Mouse (Mus musculus) testis, adult 2 months (tissue): ENCODE data around the gene Stoml1. TPM values are rescaled to one million over a fixed set of nuclear protein-coding genes. Genes with fewer than 3 reads are reported as not detected.

Source experiments
- H3K27ac ChIP-seq: fragments of 200-500 bp; 2 replicates; pipeline ENCODE4 v1.5.1; 2012; ENCODE audit warnings: low read depth, low read length; ENCODE audit not compliant: control insufficient read depth, insufficient read depth
- H3K27me3 ChIP-seq: fragments of 200-500 bp; 2 replicates; pipeline ENCODE4 v1.6.1; 2012; ENCODE audit warnings: mild to moderate bottlenecking, low read length, moderate library complexity; ENCODE audit not compliant: control insufficient read depth, insufficient read depth
- H3K36me3 ChIP-seq: fragments of 200-500 bp; 2 replicates; pipeline ENCODE4 v1.6.1; 2012; ENCODE audit warnings: mild to moderate bottlenecking, low read length; ENCODE audit not compliant: control insufficient read depth, insufficient read depth
- H3K4me1 ChIP-seq: fragments of 200-500 bp; 2 replicates; pipeline ENCODE4 v1.6.1; 2012; ENCODE audit warnings: low read length; ENCODE audit not compliant: control insufficient read depth, insufficient read depth
- H3K4me3 ChIP-seq: fragments of 200-500 bp; 2 replicates; pipeline ENCODE4 v1.5.1; 2012; ENCODE audit warnings: low read depth, mild to moderate bottlenecking, low read length, moderate library complexity, mixed read lengths; ENCODE audit not compliant: control insufficient read depth
- CTCF ChIP-seq: fragments of 200-500 bp; IDR thresholded peaks from 2 replicates; pipeline ENCODE4 v1.5.1; 2012; ENCODE audit warnings: low read depth, mild to moderate bottlenecking, inconsistent platforms, low read length, moderate library complexity; ENCODE audit not compliant: control insufficient read depth, insufficient read depth, insufficient replicate concordance
- POLR2A ChIP-seq: fragments of 200-500 bp; IDR thresholded peaks from 2 replicates; pipeline ENCODE4 v1.6.1; 2012; ENCODE audit warnings: low read depth, mild to moderate bottlenecking, inconsistent platforms, low read length, moderate library complexity; ENCODE audit not compliant: control insufficient read depth
- polyA plus RNA-seq: library from polyadenylated mRNA; depleted of rRNA; stranded (reverse); fragments of >200 nt; gene quantifications from 2 replicates; pipeline ENCODE4 v1.2.3, GENCODE M21; 2012

Stoml1 gene
- polyA plus RNA-seq, 1 experiment: 11.5 TPM

DNA sequence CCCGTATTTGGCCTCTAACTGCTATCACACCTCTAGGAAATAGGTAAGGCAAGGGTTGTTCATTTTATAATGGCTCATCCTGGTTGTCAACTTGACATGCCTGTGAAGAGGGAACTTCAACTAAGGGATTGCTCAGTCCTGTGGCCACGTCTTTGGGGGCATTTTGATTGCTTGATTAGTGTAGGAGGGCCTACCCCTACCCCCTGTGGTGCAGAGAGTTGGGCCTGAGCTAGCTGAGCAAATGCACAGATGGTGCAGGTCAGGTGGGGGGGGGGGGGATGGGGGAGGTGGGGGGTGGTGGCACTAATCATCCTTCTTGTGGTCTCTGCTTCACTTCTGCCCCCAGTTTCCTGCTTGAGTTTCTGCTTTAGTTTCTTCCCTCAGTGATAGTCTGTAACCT lies 2.1 kb downstream of the Stoml1 start:
- peaks cover 14% of the 10 kb centered on the region for H3K4me1 ChIP-seq
- no peak overlapping the region for H3K27ac ChIP-seq
- no peaks in the 10 kb centered on the region for H3K27me3 ChIP-seq
- TF ChIP-seq POLR2A: no peak
- no peak for TF ChIP-seq CTCF
- H3K4me3 ChIP-seq: no peak overlapping the region
- no peaks in the 10 kb centered on the region for H3K36me3 ChIP-seq

DNA sequence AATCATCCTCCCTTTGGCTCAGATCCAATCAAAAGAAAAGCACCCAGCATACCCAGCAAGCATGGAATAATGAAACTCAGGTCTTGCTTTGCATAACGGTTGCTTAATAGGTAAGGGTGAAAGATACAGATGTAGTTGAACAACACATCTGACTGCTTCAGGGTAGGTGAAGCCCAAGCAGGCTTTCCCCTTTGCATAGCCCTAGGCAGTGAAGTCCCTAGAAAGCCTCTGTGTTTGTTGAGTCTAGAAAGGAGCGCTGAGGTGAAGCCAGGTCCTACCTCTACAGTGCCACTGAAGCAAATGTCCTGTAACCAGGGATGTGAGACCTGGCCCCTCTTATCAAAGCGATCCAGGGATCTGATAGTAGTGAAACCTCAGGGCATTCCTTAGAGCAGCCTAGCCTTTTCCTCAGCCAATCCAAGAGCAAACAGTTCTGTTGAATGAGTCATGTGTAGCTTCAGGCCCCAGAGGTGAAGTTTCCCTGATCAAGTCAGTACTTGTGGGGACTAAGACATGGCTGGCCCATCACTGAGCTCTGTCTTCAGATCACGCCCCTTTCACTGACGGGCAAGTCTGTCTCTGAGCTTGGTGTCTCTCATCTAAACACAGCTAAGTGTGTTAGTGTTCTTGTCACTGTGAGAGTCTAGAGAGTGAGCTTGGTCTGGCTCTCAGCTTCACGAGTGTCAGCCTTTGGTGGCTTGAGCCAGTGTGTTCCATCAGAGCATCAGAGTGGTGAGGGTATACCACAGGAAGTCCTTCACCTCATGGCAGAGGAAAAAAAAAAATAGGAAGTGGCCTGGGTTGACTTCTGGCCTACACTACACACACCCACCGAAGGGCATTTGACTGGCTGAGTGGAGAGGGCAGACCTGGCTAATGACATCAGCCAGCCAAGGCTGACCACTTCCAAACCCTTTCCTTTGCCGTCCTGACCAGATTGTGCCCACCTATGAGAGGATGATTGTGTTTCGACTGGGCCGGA lies 3.0 kb downstream of the Stoml1 start:
- no peaks in the 10 kb centered on the region for H3K36me3 ChIP-seq
- no peak overlapping the region for H3K27ac ChIP-seq
- no peaks in the 10 kb centered on the region for H3K27me3 ChIP-seq
- H3K4me3 ChIP-seq: no peak overlapping the region
- H3K4me1 ChIP-seq: peaks cover 14% of the 10 kb centered on the region
- no peak for TF ChIP-seq POLR2A
- TF ChIP-seq CTCF: no peak

DNA sequence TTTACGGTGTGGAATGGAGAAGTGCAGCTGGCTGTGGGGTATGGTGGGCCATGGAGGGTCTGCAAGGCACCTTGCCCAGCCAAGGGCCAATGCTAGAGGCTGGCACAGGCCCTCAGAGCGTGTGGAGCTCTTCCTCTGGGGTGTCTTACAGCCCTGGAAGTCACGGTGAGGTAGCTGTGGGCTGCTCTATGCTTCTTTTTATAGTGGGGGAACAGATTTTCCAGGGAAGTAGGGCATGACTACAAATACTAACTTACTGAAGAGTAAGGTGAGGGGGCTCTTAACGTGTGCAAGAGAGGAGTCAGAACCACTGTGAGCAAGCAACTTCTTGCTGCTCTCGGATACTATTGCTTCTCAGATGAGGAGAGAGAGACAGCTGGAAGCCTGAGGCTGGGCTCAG lies 9.5 kb downstream of the Stoml1 start:
- Histone ChIP-seq H3K4me1 (peaks cover 8% of the 10 kb centered on the region), H3K27ac (no peak overlapping the region), H3K4me3 (no peak overlapping the region), H3K27me3 (no peaks in the 10 kb centered on the region), H3K36me3 (no peaks in the 10 kb centered on the region; the same call in 1 of the 2 replicates)
- no peak for TF ChIP-seq POLR2A
- TF ChIP-seq CTCF: no peak

DNA sequence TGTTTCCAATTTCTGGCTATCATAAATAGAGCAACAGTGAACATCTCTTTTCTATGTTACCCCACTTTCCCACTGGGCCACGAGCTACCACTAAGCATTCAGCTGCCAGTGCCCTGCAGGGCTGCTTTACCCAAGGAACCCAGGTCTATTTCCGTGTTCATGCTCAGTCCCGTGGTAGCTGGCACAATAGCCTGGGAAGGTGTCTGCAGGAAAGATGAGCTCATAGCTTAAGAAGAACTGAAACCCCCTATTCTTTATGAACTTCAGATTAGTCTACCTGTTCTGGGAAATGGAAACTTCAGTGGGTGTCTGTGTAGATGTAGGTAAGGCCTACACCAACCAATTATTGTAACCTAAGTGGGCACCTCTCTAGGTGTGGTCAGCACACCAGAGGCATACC lies 12.4 kb downstream of the Stoml1 start:
- H3K4me1 ChIP-seq: no peaks in the 10 kb centered on the region
- no peak overlapping the region for H3K4me3 ChIP-seq
- no peaks in the 10 kb centered on the region for H3K27me3 ChIP-seq
- H3K27ac ChIP-seq: no peak overlapping the region
- H3K36me3 ChIP-seq: no peaks in the 10 kb centered on the region; the same call in 1 of the 2 replicates
- TF ChIP-seq CTCF (no peak), POLR2A (no peak)

DNA sequence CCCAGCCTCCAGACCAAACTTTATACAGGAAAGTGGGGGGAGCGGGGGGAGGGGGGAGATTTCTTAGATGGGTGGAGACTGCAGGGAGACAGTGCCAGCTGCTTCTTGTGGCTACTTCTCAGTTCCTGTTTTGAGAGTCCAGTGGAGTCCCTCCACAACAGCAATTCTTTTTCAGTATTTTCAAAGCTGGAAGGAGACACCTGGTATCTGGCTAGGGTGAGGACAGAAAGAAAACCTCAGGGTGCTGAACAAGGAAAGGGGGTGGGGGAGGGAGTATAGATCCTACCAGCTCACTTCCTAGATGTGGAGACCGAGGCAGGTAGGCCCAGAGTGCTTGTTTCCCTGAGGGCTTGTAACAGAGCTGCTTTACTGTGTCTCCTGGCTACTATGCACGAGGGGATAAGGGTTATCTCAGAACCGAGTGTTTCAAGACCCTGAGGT lies 13.6 kb downstream of the Stoml1 start:
- H3K27ac ChIP-seq: no peak overlapping the region
- no peak for TF ChIP-seq POLR2A
- TF ChIP-seq CTCF: no peak
- no peaks in the 10 kb centered on the region for H3K27me3 ChIP-seq
- no peaks in the 10 kb centered on the region for H3K36me3 ChIP-seq
- no peak overlapping the region for H3K4me3 ChIP-seq
- H3K4me1 ChIP-seq: no peaks in the 10 kb centered on the region

DNA sequence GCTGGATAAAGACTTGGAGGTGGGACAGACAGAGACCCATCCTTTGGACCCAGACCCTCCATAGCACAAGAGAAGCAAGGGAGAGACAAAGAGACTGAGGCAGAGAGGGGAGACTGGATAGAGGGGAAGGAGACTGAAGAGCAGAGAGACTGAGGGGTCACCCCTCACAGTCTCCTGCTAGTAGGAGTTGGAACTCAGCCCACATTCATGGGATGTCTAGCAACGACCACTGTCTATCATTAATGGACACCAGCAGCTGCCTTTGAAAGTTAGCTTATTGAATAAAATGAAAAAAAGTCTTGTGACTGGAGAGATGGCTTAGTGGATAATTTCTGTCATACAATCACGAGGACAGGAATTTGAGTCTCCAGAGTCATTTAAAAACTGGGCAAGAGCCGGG lies 14.1 kb downstream of the Stoml1 start:
- TF ChIP-seq CTCF: no peak
- TF ChIP-seq POLR2A: no peak
- no peak overlapping the region for H3K27ac ChIP-seq

DNA sequence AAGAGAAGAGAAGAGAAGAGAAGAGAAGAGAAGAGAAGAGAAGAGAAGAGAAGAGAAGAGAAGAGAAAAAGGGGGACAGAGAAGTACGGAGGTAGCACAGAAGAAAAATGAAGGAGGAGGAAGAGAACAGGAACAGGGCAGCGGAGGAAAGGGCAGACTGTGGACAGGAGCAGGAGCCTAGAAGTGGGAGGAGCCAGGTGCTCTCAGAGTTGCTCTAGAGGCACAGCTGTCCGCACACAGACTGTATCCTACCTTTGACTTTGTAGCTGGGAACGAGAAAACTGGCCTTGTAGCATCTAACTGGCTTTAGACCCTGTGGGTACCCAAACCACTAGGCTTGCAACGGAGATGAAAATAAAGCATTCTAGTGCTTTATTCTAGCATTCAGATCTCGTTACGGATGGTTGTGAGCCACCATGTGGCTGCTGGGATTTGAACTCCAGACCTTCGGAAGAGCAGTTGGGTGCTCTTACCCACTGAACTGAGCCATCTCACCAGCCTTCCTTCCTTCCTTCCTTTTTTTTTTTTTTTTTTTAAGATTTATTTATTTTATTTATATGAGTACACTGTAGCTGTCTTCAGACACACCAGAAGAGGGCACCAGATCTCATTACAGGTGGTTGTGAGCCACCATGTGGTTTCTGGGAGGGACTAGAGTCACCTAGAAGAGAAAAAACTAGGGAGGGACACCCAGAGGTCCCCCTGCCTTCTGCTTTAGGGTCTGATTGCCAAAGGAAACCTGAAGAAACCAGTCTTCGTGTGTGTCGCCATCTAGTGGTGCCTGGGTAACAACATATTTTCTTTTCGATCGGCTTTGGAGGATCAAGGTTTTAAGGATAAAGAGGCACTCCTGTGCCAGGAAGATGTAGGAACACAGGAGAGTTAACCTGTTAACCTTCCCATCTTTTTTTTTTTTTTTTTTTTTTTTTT lies 15.7 kb downstream of the Stoml1 start:
- Histone ChIP-seq H3K36me3 (no peaks in the 10 kb centered on the region), H3K4me1 (no peaks in the 10 kb centered on the region), H3K27me3 (no peaks in the 10 kb centered on the region), H3K4me3 (no peak overlapping the region), H3K27ac (no peak overlapping the region)
- TF ChIP-seq POLR2A (no peak), CTCF (no peak)

More for the DNA sequence above, 14.1 kb downstream of the Stoml1 start:
- H3K4me3 ChIP-seq: no peak overlapping the region
- H3K27me3 ChIP-seq: no peaks in the 10 kb centered on the region
- no peaks in the 10 kb centered on the region for H3K36me3 ChIP-seq
- H3K4me1 ChIP-seq: no peaks in the 10 kb centered on the region
